Mouse (Mus musculus): ENCODE results near the gene Casc4. TPM values are rescaled to one million over a fixed set of nuclear protein-coding genes. Genes with fewer than 3 reads are reported as not detected.

Gene Casc4
- polyA plus RNA-seq, 2 experiments, result 3.4 to 3.7 TPM

- DNase-seq (ENCODE audit: low read depth in 3 of 3, low spot score in 3 of 3), result no peak
- H3K27ac ChIP-seq, result no peak overlapping the region
- no peaks in the 10 kb centered on the region for H3K27me3 ChIP-seq (ENCODE audit: control insufficient read depth, insufficient read depth, low read length)
- H3K4me1 ChIP-seq (replicated peaks; ENCODE audit: control insufficient read depth in 2 of 2, insufficient read depth in 2 of 2, low read length in 1 of 2), result no peaks in the 10 kb centered on the region
- WGBS (ENCODE audit: insufficient replicate concordance), result 68% methylated on average over 1 of the region's 1 CpGs
- TF ChIP-seq EP300 (IDR thresholded peaks at IDR 0.05; ENCODE audit: low read depth) (no peak), CTCF (IDR thresholded peaks at IDR 0.05; ENCODE audit: low read depth) (no peak)
- H3K9ac ChIP-seq (replicated peaks), result no peak overlapping the region
- H3K36me3 ChIP-seq (replicated peaks; ENCODE audit: control insufficient read depth, insufficient read depth, low read depth), result no peaks in the 10 kb centered on the region
- no peak overlapping the region for H3K4me3 ChIP-seq (ENCODE audit: insufficient read depth in 1 of 2, low read depth in 2 of 2, low read length in 2 of 2)
- ATAC-seq (ENCODE audit: insufficient read depth), result no peak
- H3K9me3 ChIP-seq (ENCODE audit: control insufficient read depth, low read length), result no peaks in the 10 kb centered on the region
- H3K4me2 ChIP-seq (ENCODE audit: low read depth), result no peak overlapping the region
Observed at GRCm38 (mm10) chr2:121879506-121879905, 12.7 kb downstream of the Casc4 start.

- WGBS (ENCODE audit: insufficient replicate concordance), result 14% methylated on average over 1 of the region's 1 CpGs
- Histone ChIP-seq H3K4me1 (replicated peaks; ENCODE audit: control insufficient read depth in 2 of 2, insufficient read depth in 2 of 2, low read length in 1 of 2) (no peaks in the 10 kb centered on the region), H3K4me2 (ENCODE audit: low read depth) (no peak overlapping the region), H3K9ac (replicated peaks) (no peak overlapping the region), H3K36me3 (replicated peaks; ENCODE audit: control insufficient read depth, insufficient read depth, low read depth) (no peaks in the 10 kb centered on the region), H3K4me3 (ENCODE audit: insufficient read depth in 1 of 2, low read depth in 2 of 2, low read length in 2 of 2) (no peak overlapping the region), H3K27ac (no peak overlapping the region), H3K9me3 (ENCODE audit: control insufficient read depth, low read length) (no peaks in the 10 kb centered on the region), H3K27me3 (ENCODE audit: control insufficient read depth, insufficient read depth, low read length) (no peaks in the 10 kb centered on the region)
- no peak for DNase-seq (ENCODE audit: low read depth in 3 of 3, low spot score in 3 of 3)
- ATAC-seq (ENCODE audit: insufficient read depth), result no peak
- no peak for TF ChIP-seq CTCF (IDR thresholded peaks at IDR 0.05; ENCODE audit: low read depth)
- TF ChIP-seq EP300 (IDR thresholded peaks at IDR 0.05; ENCODE audit: low read depth), result no peak
Observed at GRCm38 (mm10) chr2:121885509-121886106, 18.8 kb downstream of the Casc4 start.

GRCm38 (mm10) chr2:121886406-121886805 is 19.6 kb downstream of the Casc4 start:
- H3K4me1 ChIP-seq (replicated peaks; ENCODE audit: control insufficient read depth in 2 of 2, insufficient read depth in 2 of 2, low read length in 1 of 2), result no peaks in the 10 kb centered on the region
- no peak overlapping the region for H3K4me2 ChIP-seq (ENCODE audit: low read depth)

GRCm38 (mm10) chr2:121888720-121889497 is 22.1 kb downstream of the Casc4 start:
- no peak overlapping the region for H3K4me2 ChIP-seq (ENCODE audit: low read depth)
- WGBS (ENCODE audit: insufficient replicate concordance), result 67% methylated on average over 3 of the region's 3 CpGs
- no peak overlapping the region for H3K4me3 ChIP-seq (ENCODE audit: insufficient read depth in 1 of 2, low read depth in 2 of 2, low read length in 2 of 2)
- DNase-seq (ENCODE audit: low read depth in 3 of 3, low spot score in 3 of 3) (no peak), ATAC-seq (ENCODE audit: insufficient read depth) (no peak)
- H3K9me3 ChIP-seq (ENCODE audit: control insufficient read depth, low read length), result no peaks in the 10 kb centered on the region
- no peaks in the 10 kb centered on the region for H3K36me3 ChIP-seq (replicated peaks; ENCODE audit: control insufficient read depth, insufficient read depth, low read depth)
- no peaks in the 10 kb centered on the region for H3K4me1 ChIP-seq (replicated peaks; ENCODE audit: control insufficient read depth in 2 of 2, insufficient read depth in 2 of 2, low read length in 1 of 2)
- no peak overlapping the region for H3K27ac ChIP-seq
- no peak for TF ChIP-seq CTCF (IDR thresholded peaks at IDR 0.05; ENCODE audit: low read depth)
- no peak for TF ChIP-seq EP300 (IDR thresholded peaks at IDR 0.05; ENCODE audit: low read depth)
- no peaks in the 10 kb centered on the region for H3K27me3 ChIP-seq (ENCODE audit: control insufficient read depth, insufficient read depth, low read length)
- no peak overlapping the region for H3K9ac ChIP-seq (replicated peaks)

More at GRCm38 (mm10) chr2:121886406-121886805, 19.6 kb downstream of the Casc4 start:
- 77% methylated on average over 1 of the region's 1 CpGs for WGBS (ENCODE audit: insufficient replicate concordance)
- DNase-seq (ENCODE audit: low read depth in 3 of 3, low spot score in 3 of 3) (no peak), ATAC-seq (ENCODE audit: insufficient read depth) (no peak)
- no peaks in the 10 kb centered on the region for H3K27me3 ChIP-seq (ENCODE audit: control insufficient read depth, insufficient read depth, low read length)
- no peak overlapping the region for H3K9ac ChIP-seq (replicated peaks)
- no peak overlapping the region for H3K27ac ChIP-seq
- H3K9me3 ChIP-seq (ENCODE audit: control insufficient read depth, low read length), result no peaks in the 10 kb centered on the region
- H3K36me3 ChIP-seq (replicated peaks; ENCODE audit: control insufficient read depth, insufficient read depth, low read depth), result no peaks in the 10 kb centered on the region
- no peak for TF ChIP-seq EP300 (IDR thresholded peaks at IDR 0.05; ENCODE audit: low read depth)
- no peak for TF ChIP-seq CTCF (IDR thresholded peaks at IDR 0.05; ENCODE audit: low read depth)
- H3K4me3 ChIP-seq (ENCODE audit: insufficient read depth in 1 of 2, low read depth in 2 of 2, low read length in 2 of 2), result no peak overlapping the region

GRCm38 (mm10) chr2:121895261-121895660 is 28.5 kb downstream of the Casc4 start:
- H3K27me3 ChIP-seq (ENCODE audit: control insufficient read depth, insufficient read depth, low read length), result no peaks in the 10 kb centered on the region
- ATAC-seq (ENCODE audit: insufficient read depth) (no peak), DNase-seq (ENCODE audit: low read depth in 3 of 3, low spot score in 3 of 3) (no peak)
- H3K9me3 ChIP-seq (ENCODE audit: control insufficient read depth, low read length), result no peaks in the 10 kb centered on the region
- H3K4me3 ChIP-seq (ENCODE audit: insufficient read depth in 1 of 2, low read depth in 2 of 2, low read length in 2 of 2), result no peak overlapping the region
- no peak overlapping the region for H3K27ac ChIP-seq
- H3K4me2 ChIP-seq (ENCODE audit: low read depth), result no peak overlapping the region
- WGBS (ENCODE audit: insufficient replicate concordance), result 77% methylated on average over 2 of the region's 2 CpGs
- H3K36me3 ChIP-seq (replicated peaks; ENCODE audit: control insufficient read depth, insufficient read depth, low read depth), result no peaks in the 10 kb centered on the region
- no peaks in the 10 kb centered on the region for H3K4me1 ChIP-seq (replicated peaks; ENCODE audit: control insufficient read depth in 2 of 2, insufficient read depth in 2 of 2, low read length in 1 of 2)
- TF ChIP-seq CTCF (IDR thresholded peaks at IDR 0.05; ENCODE audit: low read depth) (no peak), EP300 (IDR thresholded peaks at IDR 0.05; ENCODE audit: low read depth) (no peak)
- H3K9ac ChIP-seq (replicated peaks), result no peak overlapping the region

All from liver, embryonic 14.5 days (tissue).